Mouse (Mus musculus): ENCODE data around the gene Atxn2.
"Not testable (repeated sequence)": the region's sequence is repeated elsewhere in the genome, so short reads cannot be mapped to it uniquely, and the experiment has no call there.

The Atxn2 gene

DNA sequence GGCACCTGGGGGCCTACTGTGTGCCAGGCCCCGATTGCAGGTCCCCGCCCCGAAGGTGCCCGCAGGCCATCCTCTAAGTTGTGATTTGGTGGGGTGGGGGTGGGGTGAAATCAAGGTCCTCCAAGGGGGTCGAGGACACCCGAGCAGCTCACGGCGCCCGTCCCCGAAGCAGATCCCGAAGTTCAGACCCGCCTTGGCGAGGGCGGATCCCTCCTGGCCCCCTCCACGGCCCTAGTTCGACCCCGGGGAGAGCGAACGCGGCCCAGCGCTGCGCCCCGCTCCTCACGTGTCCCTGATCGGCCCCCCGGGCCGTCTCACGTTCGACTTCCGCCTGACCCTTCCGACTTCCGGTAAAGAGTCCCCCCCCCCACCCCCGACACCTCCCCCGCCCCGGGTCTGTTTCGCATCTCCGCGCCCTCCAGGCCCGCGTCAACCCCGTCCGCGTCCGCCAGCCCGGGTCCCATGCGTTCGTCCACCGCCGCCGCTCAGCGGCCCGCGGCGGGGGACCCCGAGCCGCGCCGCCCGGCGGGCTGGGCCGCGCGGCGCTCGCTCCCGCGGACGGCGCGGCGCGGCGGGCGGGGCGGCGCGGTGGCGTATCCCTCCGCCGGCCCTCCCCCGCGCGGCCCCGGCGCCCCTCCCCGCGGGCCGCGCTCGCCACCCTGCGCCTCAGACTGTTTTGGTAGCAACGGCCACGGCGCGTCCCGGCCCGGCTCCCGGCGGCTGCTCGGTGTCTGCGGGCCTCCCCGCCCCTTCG lies at the start of gene Atxn2:
TSS of gene Atxn2 (plus strand) at position 164 of the 754 bp plus-strand sequence.
- DNase-seq = peak; percentile 81

- DNase-seq = no peak
Measured at GRCm38 (mm10) chr5:121661494-121661893, 49.6 kb upstream of the Atxn2 start.

DNA sequence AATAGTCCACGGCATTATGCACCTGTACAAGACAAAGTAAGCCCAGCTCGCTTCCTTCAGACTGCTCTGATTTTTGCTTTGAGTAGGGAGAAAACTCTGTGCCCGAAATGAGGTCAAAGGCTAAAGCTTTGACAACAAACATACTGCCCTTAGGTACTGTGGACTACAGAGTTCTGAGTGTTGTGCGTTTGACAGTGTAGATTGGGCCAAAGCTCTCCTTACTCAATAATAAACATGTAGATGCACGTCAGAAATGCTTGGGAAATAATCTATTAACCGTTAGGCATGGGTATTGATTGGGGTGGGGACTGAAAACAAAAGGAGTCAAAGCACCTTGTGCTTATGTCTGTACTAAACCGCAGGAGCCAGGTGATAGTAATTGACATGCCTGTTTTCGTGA lies 47.7 kb upstream of the Atxn2 start:
- no peak for DNase-seq

- no peak for DNase-seq
Measured at GRCm38 (mm10) chr5:121664078-121664477, 47.1 kb upstream of the Atxn2 start.

GRCm38 (mm10) chr5:121664971-121665370 lies 46.2 kb upstream of the Atxn2 start:
- DNase-seq = no peak

DNA sequence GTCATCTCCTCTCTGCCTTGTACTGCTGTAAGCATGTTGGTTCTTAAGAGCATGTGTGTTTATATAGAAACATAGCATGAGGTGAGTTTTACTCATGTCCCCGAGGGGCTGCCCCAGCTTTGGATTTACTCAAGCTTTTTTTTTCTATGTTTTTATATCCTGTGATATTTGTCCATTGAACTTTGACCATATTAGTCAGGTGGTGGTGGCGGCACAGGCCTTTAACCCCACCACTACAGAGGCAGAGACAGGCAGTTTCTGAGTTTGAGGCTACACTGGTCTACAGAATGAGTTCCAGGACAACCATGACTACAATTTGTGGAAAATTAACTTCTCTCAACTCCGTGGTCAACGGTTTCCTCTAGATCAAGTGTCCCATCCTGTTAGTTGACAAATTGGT lies 44.1 kb upstream of the Atxn2 start:
- no peak for DNase-seq

- peak; percentile 56 for DNase-seq
Measured at GRCm38 (mm10) chr5:121668411-121668810, 42.7 kb upstream of the Atxn2 start.

GRCm38 (mm10) chr5:121670412-121670811 lies 40.7 kb upstream of the Atxn2 start:
- peak; percentile 47 for DNase-seq

GRCm38 (mm10) chr5:121682250-121682649 lies 28.9 kb upstream of the Atxn2 start:
- DNase-seq = no peak

GRCm38 (mm10) chr5:121685495-121685894 lies 25.6 kb upstream of the Atxn2 start:
- DNase-seq = peak; percentile 15

DNA sequence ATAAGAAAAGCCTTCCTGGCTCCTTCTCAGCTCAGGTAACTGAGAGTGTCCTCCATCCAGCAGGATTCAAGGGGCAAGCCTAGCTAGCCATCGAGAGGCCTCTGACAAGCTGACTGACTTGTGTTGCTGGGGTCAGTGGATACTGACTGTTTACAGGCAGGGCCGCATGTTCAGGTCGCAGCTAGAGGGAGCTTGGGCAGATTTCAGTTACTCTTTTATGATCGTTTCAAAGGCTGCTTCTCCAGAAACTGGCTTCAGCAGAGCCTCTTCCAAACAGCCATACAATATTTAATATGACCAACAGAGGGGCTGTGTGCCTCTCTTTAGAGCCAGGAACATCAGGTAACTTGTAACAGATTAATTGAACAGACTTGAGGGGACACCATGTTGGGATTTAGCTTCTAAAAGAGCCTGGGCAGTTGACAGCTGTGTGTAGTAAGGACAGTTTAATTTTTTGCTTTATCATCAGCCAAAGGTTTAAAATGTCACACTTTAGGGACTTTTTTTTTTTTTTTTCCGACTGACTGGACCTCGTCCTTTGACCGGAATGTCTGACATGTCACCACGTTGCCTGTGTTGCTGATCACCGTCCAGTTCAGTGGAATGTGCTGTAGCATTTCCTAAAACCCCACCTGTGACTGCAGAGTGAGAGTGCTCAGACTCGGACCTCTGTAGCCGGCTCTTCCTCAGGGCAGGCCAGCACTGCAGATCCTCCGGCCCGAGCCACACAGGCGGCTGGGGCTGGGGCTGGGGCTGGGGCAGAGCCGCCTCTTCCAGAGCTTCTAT lies 24.8 kb upstream of the Atxn2 start:
- no peak for DNase-seq

- peak; percentile 64 for DNase-seq
Measured at GRCm38 (mm10) chr5:121690482-121691211, 20.5 kb upstream of the Atxn2 start.

- not testable (repeated sequence) for DNase-seq
Measured at GRCm38 (mm10) chr5:121691436-121691835, 19.7 kb upstream of the Atxn2 start.

- DNase-seq = no peak
Measured at GRCm38 (mm10) chr5:121692897-121693296, 18.2 kb upstream of the Atxn2 start.

DNA sequence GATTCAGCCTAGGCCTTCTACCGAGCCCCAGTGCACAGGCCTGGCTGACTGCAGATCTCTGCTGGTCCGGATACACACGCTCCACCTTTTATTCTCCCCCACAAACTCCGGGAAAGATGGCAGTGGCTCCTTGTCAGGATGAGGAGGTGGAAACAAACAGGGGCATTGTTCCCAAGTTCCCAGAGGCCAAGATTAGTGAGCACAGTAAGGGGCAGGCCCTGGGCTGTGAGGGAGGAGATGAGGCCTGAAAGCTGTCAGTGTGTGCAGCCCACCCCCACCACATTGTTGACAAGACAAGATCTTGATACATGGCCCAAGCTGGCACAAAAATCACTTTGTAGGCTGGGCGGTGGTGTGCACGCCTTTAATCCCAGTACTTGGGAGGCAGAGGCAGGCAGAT lies 14.4 kb upstream of the Atxn2 start:
- DNase-seq = no peak

- no peak for DNase-seq
Measured at GRCm38 (mm10) chr5:121699891-121700290, 11.2 kb upstream of the Atxn2 start.

DNA sequence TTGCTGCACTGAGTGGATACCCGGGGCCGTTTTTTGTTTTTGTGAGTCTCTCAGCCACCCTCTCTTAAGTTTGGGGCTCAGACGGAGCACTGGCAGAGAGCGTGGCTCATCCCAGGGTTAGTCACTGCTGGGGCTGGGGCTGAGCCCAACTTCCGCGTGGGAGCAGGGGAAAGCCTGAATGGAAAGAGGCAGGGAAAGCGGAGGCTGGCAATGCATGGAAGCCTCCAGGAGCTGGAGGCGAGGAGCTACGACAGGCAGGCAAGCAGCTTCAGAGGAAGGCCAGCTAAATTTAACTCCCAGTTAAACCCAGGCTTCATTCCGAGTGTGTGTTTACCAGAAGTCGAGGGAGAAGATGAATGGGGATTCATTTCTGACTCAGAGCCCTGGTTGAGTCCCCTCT lies 10.6 kb upstream of the Atxn2 start:
- DNase-seq = no peak

DNA sequence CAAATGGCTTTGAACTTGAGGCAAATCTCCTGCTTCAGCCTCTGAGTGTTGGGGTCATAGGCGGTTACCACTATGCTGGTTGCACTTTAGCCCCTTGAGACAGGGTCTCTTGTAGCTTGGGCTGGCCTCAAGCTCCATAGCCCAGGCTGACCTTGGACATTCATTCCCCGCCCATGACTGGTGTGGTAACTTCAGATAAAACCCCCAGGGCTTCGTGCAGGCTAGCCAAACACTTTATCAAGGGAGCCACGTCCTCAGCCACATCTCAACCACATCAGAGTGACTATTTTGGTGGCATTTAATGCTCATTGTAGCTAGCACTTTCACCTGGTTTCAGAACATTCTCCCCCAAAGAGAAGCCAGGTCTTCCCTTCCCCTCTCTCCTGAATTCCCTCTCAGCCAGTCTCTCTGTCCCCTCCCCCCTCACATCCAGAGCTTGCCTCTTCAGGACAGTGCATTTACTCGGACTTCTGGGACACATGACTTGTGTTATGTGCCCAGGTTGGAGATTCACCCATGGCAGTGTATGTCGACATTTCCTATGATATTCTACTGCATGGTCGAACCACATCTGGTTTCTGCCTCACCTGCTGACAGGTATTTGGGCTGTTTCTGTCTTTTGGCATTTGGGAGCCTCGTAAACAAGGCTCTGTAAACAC lies 9.9 kb upstream of the Atxn2 start:
- no peak for DNase-seq

GRCm38 (mm10) chr5:121703341-121703740 lies 7.8 kb upstream of the Atxn2 start:
- no peak for DNase-seq

GRCm38 (mm10) chr5:121704512-121705248 lies 6.5 kb upstream of the Atxn2 start:
- no peak for DNase-seq

GRCm38 (mm10) chr5:121710402-121710801 lies 735 bp upstream of the Atxn2 start:
- DNase-seq = no peak

- DNase-seq = peak; percentile 48
Measured at GRCm38 (mm10) chr5:121710851-121711173, 325 bp upstream of the Atxn2 start.

GRCm38 (mm10) chr5:121711928-121712231 lies 743 bp downstream of the Atxn2 start:
- no peak for DNase-seq

Data from lung, postnatal 36 days (tissue).